Mouse (Mus musculus) myocyte (in vitro differentiated cells): ENCODE results near the gene Cdh8. TPM values are rescaled to one million over a fixed set of nuclear protein-coding genes. Genes with fewer than 3 reads are reported as not detected.

ENCODE experiments used
- H3K27me3 ChIP-seq: one replicate; pipeline ENCODE4 v1.6.1; 2011; ENCODE audit not compliant: control insufficient read depth, insufficient read depth, insufficient read length
- H3K36me3 ChIP-seq: one replicate; pipeline ENCODE4 v1.6.1; 2011; ENCODE audit not compliant: control insufficient read depth, insufficient read depth
- H3K4me2 ChIP-seq: one replicate; pipeline ENCODE4 v1.6.1; 2011; ENCODE audit warnings: low read depth, control low read depth
- H3K4me3 ChIP-seq: one replicate; pipeline ENCODE4 v1.5.1; 2011; ENCODE audit warnings: mild to moderate bottlenecking, control low read depth, moderate library complexity
- H3K79me2 ChIP-seq: one replicate; pipeline ENCODE4 v1.6.1; 2011; ENCODE audit not compliant: control insufficient read depth, insufficient read depth
- H3ac ChIP-seq: one replicate; pipeline ENCODE4 v1.6.1; 2011; ENCODE audit not compliant: control insufficient read depth, insufficient read length
- CEBPB ChIP-seq: IDR thresholded peaks from 2 replicates; pipeline ENCODE4 v1.6.1; 2011; ENCODE audit warnings: mild to moderate bottlenecking, moderate library complexity; ENCODE audit not compliant: poor library complexity, insufficient read depth, severe bottlenecking
- E2F4 ChIP-seq: IDR thresholded peaks from one replicate; pipeline ENCODE4 v1.6.1; 2011; ENCODE audit warnings: mild to moderate bottlenecking, control low read depth, moderate library complexity; ENCODE audit not compliant: insufficient read depth
- MAX ChIP-seq: IDR thresholded peaks from one replicate; pipeline ENCODE4 v1.6.1; 2011; ENCODE audit warnings: low read depth, mild to moderate bottlenecking, control low read depth
- MYOD1 ChIP-seq, 3 experiments: IDR thresholded peaks; one replicate each; pipeline ENCODE4 v1.6.1; 2011; ENCODE audit warnings: control low read depth in 2 of 3, low read depth in 2 of 3, mild to moderate bottlenecking in 2 of 3, moderate library complexity in 1 of 3; ENCODE audit not compliant: insufficient read length in 2 of 3, control insufficient read depth in 1 of 3
- MYOG ChIP-seq, 3 experiments: IDR thresholded peaks; one replicate each; pipeline ENCODE4 v1.6.1; 2011; ENCODE audit warnings: control low read depth in 2 of 3, low read depth in 2 of 3, mild to moderate bottlenecking in 2 of 3; ENCODE audit not compliant: insufficient read length in 2 of 3, control insufficient read depth in 1 of 3, insufficient read depth in 1 of 3
- POLR2A ChIP-seq: IDR thresholded peaks from one replicate; pipeline ENCODE4 v1.6.1; 2011; ENCODE audit warnings: low read depth, mild to moderate bottlenecking, control low read depth, moderate library complexity; ENCODE audit not compliant: insufficient read length
- POLR2AphosphoS2 ChIP-seq: IDR thresholded peaks from one replicate; pipeline ENCODE4 v1.6.1; 2011; ENCODE audit warnings: low read depth, control low read depth; ENCODE audit not compliant: insufficient read length
- REST ChIP-seq: IDR thresholded peaks from one replicate; pipeline ENCODE4 v1.6.1; 2011; ENCODE audit warnings: mild to moderate bottlenecking, control low read depth, moderate library complexity; ENCODE audit not compliant: insufficient read depth, insufficient read length
- SRF ChIP-seq: IDR thresholded peaks from one replicate; pipeline ENCODE4 v1.6.1; 2011; ENCODE audit warnings: low read depth; ENCODE audit not compliant: control insufficient read depth, insufficient read length
- TCF12 ChIP-seq: IDR thresholded peaks from one replicate; pipeline ENCODE4 v1.6.1; 2011; ENCODE audit warnings: mild to moderate bottlenecking, control low read depth; ENCODE audit not compliant: poor library complexity, insufficient read depth, severe bottlenecking
- TCF3 ChIP-seq: IDR thresholded peaks from one replicate; pipeline ENCODE4 v1.6.1; 2011; ENCODE audit warnings: low read depth, control low read depth; ENCODE audit not compliant: insufficient read length
- USF1 ChIP-seq: IDR thresholded peaks from one replicate; pipeline ENCODE4 v1.6.1; 2011; ENCODE audit warnings: low read depth, mild to moderate bottlenecking, control low read depth, moderate library complexity
- polyA plus RNA-seq: library from polyadenylated mRNA; unstranded; fragments of >200 nt; fragmentation: generic; extraction: Trizol; gene quantifications from one replicate; pipeline ENCODE4 v1.2.1, GENCODE M21; 2012; ENCODE audit warnings: missing spikeins

Gene Cdh8
- polyA plus RNA-seq, 1 experiment = not detected

- Histone ChIP-seq H3K27me3 (no peaks in the 10 kb centered on the region), H3ac (no peak overlapping the region), H3K36me3 (no peaks in the 10 kb centered on the region), H3K4me3 (no peak overlapping the region), H3K4me2 (no peak overlapping the region), H3K79me2 (no peaks in the 10 kb centered on the region)
- no peak for TF ChIP-seq MAX
- no peak for TF ChIP-seq TCF12
- no peak for TF ChIP-seq MYOD1 (IDR thresholded peaks at IDR 0.05; ENCODE audit: control insufficient read depth in 1 of 3, insufficient read length in 2 of 3, low read depth in 2 of 3)
- no peak for TF ChIP-seq SRF
- no peak for TF ChIP-seq USF1
- no peak for TF ChIP-seq POLR2AphosphoS2
- no peak for TF ChIP-seq MYOG (IDR thresholded peaks at IDR 0.05; ENCODE audit: control insufficient read depth in 1 of 3, insufficient read depth in 1 of 3, insufficient read length in 2 of 3, low read depth in 2 of 3)
- TF ChIP-seq E2F4 = no peak
- TF ChIP-seq POLR2A = no peak
- no peak for TF ChIP-seq TCF3
- TF ChIP-seq REST = no peak
- no peak for TF ChIP-seq CEBPB
These were observed 46.2 kb downstream of the Cdh8 start for GRCm38 (mm10) chr8:99370104-99370503.

GRCm38 (mm10) chr8:99369166-99369565 lies 47.1 kb downstream of the Cdh8 start:
- Histone ChIP-seq H3K27me3 (no peaks in the 10 kb centered on the region), H3K4me3 (no peak overlapping the region), H3K4me2 (no peak overlapping the region), H3ac (no peak overlapping the region), H3K79me2 (no peaks in the 10 kb centered on the region), H3K36me3 (no peaks in the 10 kb centered on the region)
- TF ChIP-seq USF1 = no peak
- no peak for TF ChIP-seq SRF
- TF ChIP-seq MAX = no peak
- no peak for TF ChIP-seq TCF3
- no peak for TF ChIP-seq CEBPB
- no peak for TF ChIP-seq E2F4
- TF ChIP-seq POLR2A = no peak
- TF ChIP-seq REST = no peak
- TF ChIP-seq POLR2AphosphoS2 = no peak
- TF ChIP-seq MYOD1 (IDR thresholded peaks at IDR 0.05; ENCODE audit: control insufficient read depth in 1 of 3, insufficient read length in 2 of 3, low read depth in 2 of 3) = no peak
- no peak for TF ChIP-seq TCF12
- no peak for TF ChIP-seq MYOG (IDR thresholded peaks at IDR 0.05; ENCODE audit: control insufficient read depth in 1 of 3, insufficient read depth in 1 of 3, insufficient read length in 2 of 3, low read depth in 2 of 3)

- no peak for TF ChIP-seq POLR2A
- TF ChIP-seq TCF3 = no peak
- TF ChIP-seq MYOG (IDR thresholded peaks at IDR 0.05; ENCODE audit: control insufficient read depth in 1 of 3, insufficient read depth in 1 of 3, insufficient read length in 2 of 3, low read depth in 2 of 3) = no peak
- TF ChIP-seq MAX = no peak
- no peak for TF ChIP-seq POLR2AphosphoS2
- TF ChIP-seq E2F4 = no peak
- TF ChIP-seq REST = no peak
- Histone ChIP-seq H3ac (no peak overlapping the region), H3K27me3 (no peaks in the 10 kb centered on the region), H3K4me3 (no peak overlapping the region), H3K79me2 (no peaks in the 10 kb centered on the region), H3K4me2 (no peak overlapping the region), H3K36me3 (no peaks in the 10 kb centered on the region)
These were observed 47.8 kb downstream of the Cdh8 start for GRCm38 (mm10) chr8:99368449-99368848.

GRCm38 (mm10) chr8:99353923-99354322 lies 62.3 kb downstream of the Cdh8 start:
- Histone ChIP-seq H3ac (no peak overlapping the region), H3K4me2 (no peak overlapping the region), H3K27me3 (no peaks in the 10 kb centered on the region), H3K36me3 (no peaks in the 10 kb centered on the region), H3K79me2 (no peaks in the 10 kb centered on the region), H3K4me3 (no peak overlapping the region)
- no peak for TF ChIP-seq POLR2A
- no peak for TF ChIP-seq USF1
- no peak for TF ChIP-seq REST
- TF ChIP-seq TCF3 = no peak
- no peak for TF ChIP-seq E2F4
- TF ChIP-seq SRF = no peak
- no peak for TF ChIP-seq CEBPB
- TF ChIP-seq MYOD1 (IDR thresholded peaks at IDR 0.05; ENCODE audit: control insufficient read depth in 1 of 3, insufficient read length in 2 of 3, low read depth in 2 of 3) = no peak
- no peak for TF ChIP-seq TCF12
- TF ChIP-seq MAX = no peak
- no peak for TF ChIP-seq POLR2AphosphoS2
- no peak for TF ChIP-seq MYOG (IDR thresholded peaks at IDR 0.05; ENCODE audit: control insufficient read depth in 1 of 3, insufficient read depth in 1 of 3, insufficient read length in 2 of 3, low read depth in 2 of 3)

GRCm38 (mm10) chr8:99353221-99353620 lies 63.0 kb downstream of the Cdh8 start:
- Histone ChIP-seq H3K79me2 (no peaks in the 10 kb centered on the region), H3K36me3 (no peaks in the 10 kb centered on the region), H3K4me3 (no peak overlapping the region), H3K4me2 (no peak overlapping the region), H3ac (no peak overlapping the region), H3K27me3 (no peaks in the 10 kb centered on the region)
- TF ChIP-seq CEBPB (no peak), REST (no peak), POLR2A (no peak), MYOD1 (IDR thresholded peaks at IDR 0.05; ENCODE audit: control insufficient read depth in 1 of 3, insufficient read length in 2 of 3, low read depth in 2 of 3) (no peak), E2F4 (no peak), MYOG (IDR thresholded peaks at IDR 0.05; ENCODE audit: control insufficient read depth in 1 of 3, insufficient read depth in 1 of 3, insufficient read length in 2 of 3, low read depth in 2 of 3) (no peak), SRF (no peak), TCF3 (no peak), USF1 (no peak), POLR2AphosphoS2 (no peak), MAX (no peak), TCF12 (no peak)
